Mouse (Mus musculus): ENCODE measurements at regions not wholly inside any gene's neighbourhood (a gene's known extent, or its start where the extent isn't known, plus 50 kb on each side); places are given as distances from the start of the nearest gene placed in this dataset.
"Not testable (repeated sequence)": the region's sequence is repeated elsewhere in the genome, so short reads cannot be mapped to it uniquely, and the experiment has no call there.

DNA sequence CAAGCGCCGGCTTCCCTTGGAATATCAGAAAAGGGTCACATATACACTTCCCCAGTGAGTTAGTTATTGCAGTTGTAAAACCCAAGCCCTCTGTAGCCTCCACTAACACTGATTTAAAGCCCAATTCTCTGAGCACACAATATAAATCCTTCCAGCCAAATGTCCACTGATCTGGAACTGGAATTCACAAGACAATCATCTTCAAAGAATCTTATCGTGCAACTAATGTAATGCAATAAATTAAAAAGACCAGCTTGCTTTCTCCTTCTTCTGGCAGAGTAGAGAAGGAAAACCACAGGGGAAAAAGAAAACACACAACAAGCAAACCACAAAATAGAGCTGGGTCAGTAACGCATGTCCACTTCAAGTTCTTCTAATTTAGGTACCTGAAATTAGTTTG, 191.0 kb upstream of the Gm10306 start:
- whole genome bisulfite sequencing, result 94% methylated on average over 4 of the region's 4 CpGs
- Histone ChIP-seq H3K4me2 (no peak overlapping the region), H3K27me3 (no peaks in the 10 kb centered on the region), H3K9ac (no peak overlapping the region), H3K4me3 (replicated peaks) (no peak overlapping the region), H3K4me1 (peaks cover 12% of the 10 kb centered on the region), H3K9me3 (no peaks in the 10 kb centered on the region), H3K36me3 (replicated peaks) (no peaks in the 10 kb centered on the region), H3K27ac (no peak overlapping the region)
- no peak for ATAC-seq (ENCODE audit: low FRiP score)

DNA sequence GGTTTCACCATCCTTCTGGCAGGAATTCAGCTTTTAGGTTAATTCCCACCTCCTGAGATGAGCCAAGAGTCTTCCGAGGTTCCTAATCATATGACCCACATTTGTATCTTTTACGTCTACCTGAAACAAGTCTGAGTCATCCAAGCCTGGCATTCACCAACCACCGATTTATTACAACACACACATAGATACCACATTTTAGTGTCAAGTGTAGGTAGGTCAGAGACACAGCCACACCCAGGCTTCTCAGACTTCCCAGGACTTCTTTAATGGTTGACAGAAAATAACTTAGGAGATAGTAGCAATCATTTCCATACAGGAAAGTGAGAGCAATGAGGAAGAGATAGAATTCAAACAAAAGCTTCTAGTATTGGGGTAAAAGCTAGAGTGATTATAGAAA, 189.2 kb upstream of the Gm10306 start:
- WGBS, result 97% methylated on average over 3 of the region's 3 CpGs
- no peak overlapping the region for H3K4me3 ChIP-seq (replicated peaks)
- no peaks in the 10 kb centered on the region for H3K9me3 ChIP-seq
- no peaks in the 10 kb centered on the region for H3K4me1 ChIP-seq
- no peaks in the 10 kb centered on the region for H3K27me3 ChIP-seq
- H3K27ac ChIP-seq, result no peak overlapping the region
- H3K9ac ChIP-seq, result no peak overlapping the region
- H3K36me3 ChIP-seq (replicated peaks), result no peaks in the 10 kb centered on the region
- H3K4me2 ChIP-seq, result no peak overlapping the region
- ATAC-seq (ENCODE audit: low FRiP score), result no peak

GRCm38 (mm10) chr4:94370981-94371380, 185.4 kb upstream of the Gm10306 start:
- Histone ChIP-seq H3K36me3 (replicated peaks) (no peaks in the 10 kb centered on the region), H3K27me3 (no peaks in the 10 kb centered on the region), H3K4me1 (no peaks in the 10 kb centered on the region), H3K9me3 (no peaks in the 10 kb centered on the region), H3K4me2 (no peak overlapping the region), H3K9ac (no peak overlapping the region), H3K27ac (no peak overlapping the region), H3K4me3 (replicated peaks) (no peak overlapping the region)
- no peak for ATAC-seq (ENCODE audit: low FRiP score)
- WGBS, result 55% methylated on average over 6 of the region's 6 CpGs

- H3K27ac ChIP-seq, result no peak overlapping the region
- no peaks in the 10 kb centered on the region for H3K27me3 ChIP-seq
- H3K9me3 ChIP-seq, result no peaks in the 10 kb centered on the region
- H3K4me1 ChIP-seq, result no peaks in the 10 kb centered on the region
- no peak for ATAC-seq (ENCODE audit: low FRiP score)
- H3K36me3 ChIP-seq (replicated peaks), result no peaks in the 10 kb centered on the region
- H3K4me2 ChIP-seq, result no peak overlapping the region
- H3K4me3 ChIP-seq (replicated peaks), result no peak overlapping the region
- WGBS, result 88% methylated on average over 1 of the region's 1 CpGs
- H3K9ac ChIP-seq, result no peak overlapping the region
These were observed 180.1 kb upstream of the Gm10306 start for GRCm38 (mm10) chr4:94376256-94376655.

- WGBS, result 75% methylated on average over 7 of the region's 7 CpGs
- Histone ChIP-seq H3K27ac (no peak overlapping the region), H3K36me3 (replicated peaks) (no peaks in the 10 kb centered on the region), H3K27me3 (no peaks in the 10 kb centered on the region), H3K4me3 (replicated peaks) (no peak overlapping the region), H3K4me1 (no peaks in the 10 kb centered on the region), H3K9me3 (no peaks in the 10 kb centered on the region), H3K4me2 (no peak overlapping the region), H3K9ac (no peak overlapping the region)
- no peak for ATAC-seq (ENCODE audit: low FRiP score)
These were observed 170.6 kb upstream of the Gm10306 start for GRCm38 (mm10) chr4:94385703-94386102.

DNA sequence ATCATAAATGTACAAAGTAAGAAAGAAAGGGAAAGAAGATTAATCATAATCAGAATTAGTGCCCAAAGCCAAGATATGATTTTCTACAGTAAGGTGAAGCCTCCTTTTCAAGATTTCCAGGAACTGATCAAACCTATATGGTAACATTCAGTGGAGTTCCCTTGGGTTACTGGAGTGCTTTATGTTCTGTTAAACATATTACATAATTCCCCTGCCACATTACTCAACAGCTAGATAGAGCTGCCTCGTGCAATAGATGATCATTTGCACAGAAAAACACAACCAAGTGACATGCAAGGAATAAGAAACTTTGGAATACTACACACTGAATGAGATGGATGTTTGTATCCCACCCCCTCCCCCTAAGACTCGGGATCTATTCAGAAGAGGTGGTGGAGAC, 168.0 kb upstream of the Gm10306 start:
- no peak overlapping the region for H3K4me3 ChIP-seq (replicated peaks)
- no peak overlapping the region for H3K4me2 ChIP-seq
- H3K36me3 ChIP-seq (replicated peaks), result no peaks in the 10 kb centered on the region
- H3K27me3 ChIP-seq, result no peaks in the 10 kb centered on the region
- no peak overlapping the region for H3K27ac ChIP-seq
- no peak for ATAC-seq (ENCODE audit: low FRiP score)
- H3K9ac ChIP-seq, result no peak overlapping the region
- H3K9me3 ChIP-seq, result no peaks in the 10 kb centered on the region
- 63% methylated on average over 2 of the region's 2 CpGs for WGBS
- H3K4me1 ChIP-seq, result no peaks in the 10 kb centered on the region

DNA sequence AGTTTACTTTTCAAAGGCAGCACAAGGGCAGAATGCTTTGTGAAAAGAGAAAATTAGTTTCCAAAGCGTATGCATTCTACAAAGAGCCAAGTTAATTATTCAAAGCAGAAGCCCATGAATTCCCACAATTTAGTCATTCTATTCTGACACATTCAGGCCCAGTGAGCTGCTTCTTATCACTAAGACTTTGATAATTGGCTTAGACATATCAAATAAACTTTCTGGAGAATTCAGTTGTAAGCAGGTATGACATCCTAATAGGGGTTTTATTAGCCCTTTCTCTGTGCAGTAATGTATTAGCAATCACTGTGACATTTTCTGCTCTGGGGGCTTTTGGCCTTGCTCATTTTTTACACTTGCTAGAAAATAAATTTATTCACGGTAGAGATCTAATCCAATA, 161.9 kb upstream of the Gm10306 start:
- H3K27ac ChIP-seq, result no peak overlapping the region
- ATAC-seq (ENCODE audit: low FRiP score), result no peak
- 0 out of 2 replicates have a peak, but pooled peaks cover 3% of the 10 kb centered on the region for H3K4me1 ChIP-seq
- 51% methylated on average over 2 of the region's 2 CpGs for whole genome bisulfite sequencing
- H3K4me3 ChIP-seq (replicated peaks), result no peak overlapping the region
- no peaks in the 10 kb centered on the region for H3K27me3 ChIP-seq
- H3K9me3 ChIP-seq, result no peaks in the 10 kb centered on the region
- no peak overlapping the region for H3K9ac ChIP-seq
- H3K36me3 ChIP-seq (replicated peaks), result no peaks in the 10 kb centered on the region
- no peak overlapping the region for H3K4me2 ChIP-seq

DNA sequence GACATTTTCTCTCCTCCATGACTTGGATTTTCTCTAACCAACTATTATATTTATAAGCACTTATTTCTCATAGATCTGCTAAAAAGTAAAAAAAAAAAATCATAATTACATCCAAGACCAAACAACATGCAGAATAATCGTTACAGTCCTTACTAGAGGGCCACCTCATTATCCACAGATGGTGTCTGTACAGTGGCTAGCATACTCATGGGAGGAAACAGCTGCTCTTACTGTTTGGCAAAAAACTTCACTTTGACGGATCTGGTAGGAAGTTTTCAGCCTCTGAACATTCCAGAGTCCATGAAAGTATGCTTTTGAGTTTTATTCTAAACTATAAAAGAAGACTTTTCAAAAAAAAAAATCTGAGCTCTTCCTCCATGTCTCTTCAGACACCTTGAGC, 159.1 kb upstream of the Gm10306 start:
- Histone ChIP-seq H3K9ac (no peak overlapping the region), H3K36me3 (replicated peaks) (no peaks in the 10 kb centered on the region), H3K4me2 (no peak overlapping the region), H3K27ac (no peak overlapping the region), H3K4me3 (replicated peaks) (no peak overlapping the region), H3K4me1 (0 out of 2 replicates have a peak, but pooled peaks cover 3% of the 10 kb centered on the region), H3K27me3 (no peaks in the 10 kb centered on the region), H3K9me3 (no peaks in the 10 kb centered on the region)
- ATAC-seq (ENCODE audit: low FRiP score), result no peak
- WGBS, result 68% methylated on average over 2 of the region's 2 CpGs

- no peaks in the 10 kb centered on the region for H3K27me3 ChIP-seq
- no peak overlapping the region for H3K4me3 ChIP-seq (replicated peaks)
- H3K4me1 ChIP-seq, result no peaks in the 10 kb centered on the region
- ATAC-seq (ENCODE audit: low FRiP score), result 0 out of 2 replicates have a peak, but pooled peaks have one; percentile 17
- H3K4me2 ChIP-seq, result no peak overlapping the region
- H3K36me3 ChIP-seq (replicated peaks), result no peaks in the 10 kb centered on the region
- no peak overlapping the region for H3K27ac ChIP-seq
- WGBS, result 32% methylated on average over 1 of the region's 1 CpGs
- no peak overlapping the region for H3K9ac ChIP-seq
- H3K9me3 ChIP-seq, result no peaks in the 10 kb centered on the region
These were observed 149.4 kb upstream of the Gm10306 start for GRCm38 (mm10) chr4:94406922-94407321.

GRCm38 (mm10) chr4:94407503-94407902, 148.8 kb upstream of the Gm10306 start:
- WGBS, result 87% methylated on average over 4 of the region's 4 CpGs
- H3K9me3 ChIP-seq, result no peaks in the 10 kb centered on the region
- H3K4me1 ChIP-seq, result no peaks in the 10 kb centered on the region
- no peak overlapping the region for H3K27ac ChIP-seq
- ATAC-seq (ENCODE audit: low FRiP score), result no peak
- no peak overlapping the region for H3K4me2 ChIP-seq
- H3K27me3 ChIP-seq, result no peaks in the 10 kb centered on the region
- no peaks in the 10 kb centered on the region for H3K36me3 ChIP-seq (replicated peaks)
- no peak overlapping the region for H3K4me3 ChIP-seq (replicated peaks)
- no peak overlapping the region for H3K9ac ChIP-seq

GRCm38 (mm10) chr4:94412661-94413060, 143.7 kb upstream of the Gm10306 start:
- H3K4me1 ChIP-seq, result no peaks in the 10 kb centered on the region
- no peaks in the 10 kb centered on the region for H3K27me3 ChIP-seq
- H3K36me3 ChIP-seq (replicated peaks), result no peaks in the 10 kb centered on the region
- H3K9me3 ChIP-seq, result no peaks in the 10 kb centered on the region
- no peak for ATAC-seq (ENCODE audit: low FRiP score)
- no peak overlapping the region for H3K4me2 ChIP-seq
- H3K4me3 ChIP-seq (replicated peaks), result no peak overlapping the region
- no peak overlapping the region for H3K9ac ChIP-seq
- 61% methylated on average over 2 of the region's 2 CpGs for WGBS
- no peak overlapping the region for H3K27ac ChIP-seq

DNA sequence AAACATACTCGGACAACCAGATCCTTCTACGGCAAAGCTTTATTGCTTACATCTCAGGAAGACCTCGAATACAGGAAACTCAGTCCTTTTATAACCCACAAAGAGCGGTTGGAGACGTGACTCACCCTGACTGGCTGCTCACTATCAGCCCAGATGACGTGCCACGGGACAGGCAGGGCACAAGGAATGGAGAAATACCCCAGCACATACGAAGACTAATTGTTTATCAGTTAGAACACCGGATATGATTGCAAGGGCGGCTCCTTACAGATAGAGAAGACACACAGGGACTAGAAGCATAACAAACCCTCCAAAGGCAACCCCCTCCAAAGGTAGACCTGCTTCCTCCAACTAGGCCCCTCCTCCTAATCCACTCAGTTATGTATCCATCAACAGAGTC, 130.8 kb upstream of the Gm10306 start:
- not testable (repeated sequence) for ATAC-seq (ENCODE audit: low FRiP score); H3K27me3 ChIP-seq; H3K9ac ChIP-seq; H3K27ac ChIP-seq; H3K36me3 ChIP-seq (replicated peaks); H3K9me3 ChIP-seq; H3K4me3 ChIP-seq (replicated peaks); H3K4me2 ChIP-seq; H3K4me1 ChIP-seq
- WGBS, result 93% methylated on average over 10 of the region's 10 CpGs

GRCm38 (mm10) chr4:94427581-94427980, 128.8 kb upstream of the Gm10306 start:
- H3K9me3 ChIP-seq, result no peaks in the 10 kb centered on the region
- no peaks in the 10 kb centered on the region for H3K36me3 ChIP-seq (replicated peaks)
- ATAC-seq (ENCODE audit: low FRiP score), result no peak
- H3K4me3 ChIP-seq (replicated peaks), result no peak overlapping the region
- no peak overlapping the region for H3K27ac ChIP-seq
- no peaks in the 10 kb centered on the region for H3K27me3 ChIP-seq
- WGBS, result 92% methylated on average over 5 of the region's 5 CpGs
- no peak overlapping the region for H3K4me2 ChIP-seq
- no peaks in the 10 kb centered on the region for H3K4me1 ChIP-seq
- H3K9ac ChIP-seq, result no peak overlapping the region

- Histone ChIP-seq H3K9ac (no peak overlapping the region), H3K36me3 (replicated peaks) (no peaks in the 10 kb centered on the region), H3K9me3 (no peaks in the 10 kb centered on the region), H3K4me1 (no peaks in the 10 kb centered on the region), H3K27me3 (no peaks in the 10 kb centered on the region), H3K4me2 (no peak overlapping the region), H3K4me3 (replicated peaks) (no peak overlapping the region), H3K27ac (no peak overlapping the region)
- no peak for ATAC-seq (ENCODE audit: low FRiP score)
- 79% methylated on average over 3 of the region's 3 CpGs for WGBS
These were observed 124.3 kb upstream of the Gm10306 start for GRCm38 (mm10) chr4:94432005-94432404.

Measured in forebrain, embryonic 12.5 days (tissue).